Mouse (Mus musculus) thymus, adult 2 months (tissue): ENCODE data around the gene Csnk2a1. TPM values are rescaled to one million over a fixed set of nuclear protein-coding genes. Genes with fewer than 3 reads are reported as not detected.

Experiments
- DNase-seq: peaks from one replicate; pipeline ENCODE4 v3.0.0; 2021
- H3K27ac ChIP-seq: fragments of 200-500 bp; 2 replicates; pipeline ENCODE4 v1.5.1; 2012; ENCODE audit warnings: low read length, control low read depth; ENCODE audit not compliant: control insufficient read depth, insufficient read depth
- H3K27me3 ChIP-seq: fragments of 200-500 bp; 2 replicates; pipeline ENCODE4 v1.6.1; 2012; ENCODE audit warnings: mild to moderate bottlenecking, low read length, moderate library complexity, mixed read lengths; ENCODE audit not compliant: control insufficient read depth, insufficient read depth
- H3K36me3 ChIP-seq: fragments of 200-500 bp; 2 replicates; pipeline ENCODE4 v1.6.1; 2012; ENCODE audit warnings: mild to moderate bottlenecking, low read length, moderate library complexity; ENCODE audit not compliant: control insufficient read depth, insufficient read depth
- H3K4me1 ChIP-seq: fragments of 200-500 bp; replicated peaks from 2 replicates; pipeline ENCODE4 v1.6.1; 2012; ENCODE audit warnings: low read length; ENCODE audit not compliant: control insufficient read depth, insufficient read depth
- H3K4me3 ChIP-seq: fragments of 200-500 bp; 2 replicates; pipeline ENCODE4 v1.5.1; 2012; ENCODE audit warnings: mild to moderate bottlenecking, low read length, control low read depth, moderate library complexity; ENCODE audit not compliant: control insufficient read depth, insufficient read depth
- CTCF ChIP-seq: fragments of 200-500 bp; IDR thresholded peaks from 2 replicates; pipeline ENCODE4 v1.5.1; 2012; ENCODE audit warnings: mild to moderate bottlenecking, control low read depth, low read length, moderate library complexity, borderline replicate concordance; ENCODE audit not compliant: control insufficient read depth, poor library complexity, insufficient read depth; ENCODE audit errors: extremely low read depth
- POLR2A ChIP-seq: fragments of 200-500 bp; IDR thresholded peaks from 2 replicates; pipeline ENCODE4 v1.6.1; 2012; ENCODE audit warnings: mild to moderate bottlenecking, low read length, control low read depth, moderate library complexity; ENCODE audit not compliant: control insufficient read depth, poor library complexity, insufficient read depth; ENCODE audit errors: extremely low read depth
- WGBS: fragments of 180-500 bp; shearing (Covaris S2); methylation state at CpG from one replicate; pipeline ENCODE4 v1.1.7; 2018; 5-methylcytosine and 5-hydroxymethylcytosine counted together
- polyA plus RNA-seq: library from polyadenylated mRNA; depleted of rRNA; stranded (reverse); fragments of >200 nt; gene quantifications from 2 replicates; pipeline ENCODE4 v1.2.3, GENCODE M21; 2012

Csnk2a1 gene
- polyA plus RNA-seq, 1 experiment = 36.1 TPM

DNA sequence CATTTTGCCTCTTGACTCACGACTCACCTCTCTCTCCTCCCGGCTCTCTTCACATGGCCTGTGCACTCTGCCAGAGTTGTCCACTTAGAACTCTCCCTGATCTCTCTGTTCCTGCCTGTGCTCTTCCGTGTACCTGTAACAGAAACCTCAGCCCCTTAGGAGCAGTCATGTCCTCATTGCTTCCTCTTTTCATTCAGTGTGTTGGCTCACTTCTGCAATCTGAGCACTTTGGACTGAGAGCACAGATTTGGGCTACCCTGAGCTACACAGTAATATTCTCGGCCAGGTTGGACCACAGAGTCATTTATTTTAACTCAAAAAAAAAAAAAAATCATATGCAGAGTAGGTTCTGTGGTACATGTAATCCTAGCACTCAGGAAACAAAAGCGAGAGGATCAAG, 39.5 kb upstream of the Csnk2a1 start:
- Histone ChIP-seq H3K27me3 (no peaks in the 10 kb centered on the region; the same call in 1 of the 2 replicates), H3K27ac (no peak overlapping the region), H3K4me1 (no peaks in the 10 kb centered on the region), H3K36me3 (no peaks in the 10 kb centered on the region), H3K4me3 (no peak overlapping the region)
- TF ChIP-seq CTCF (no peak), POLR2A (no peak)
- no peak for DNase-seq
- WGBS = 43% methylated on average over 5 of the region's 5 CpGs

DNA sequence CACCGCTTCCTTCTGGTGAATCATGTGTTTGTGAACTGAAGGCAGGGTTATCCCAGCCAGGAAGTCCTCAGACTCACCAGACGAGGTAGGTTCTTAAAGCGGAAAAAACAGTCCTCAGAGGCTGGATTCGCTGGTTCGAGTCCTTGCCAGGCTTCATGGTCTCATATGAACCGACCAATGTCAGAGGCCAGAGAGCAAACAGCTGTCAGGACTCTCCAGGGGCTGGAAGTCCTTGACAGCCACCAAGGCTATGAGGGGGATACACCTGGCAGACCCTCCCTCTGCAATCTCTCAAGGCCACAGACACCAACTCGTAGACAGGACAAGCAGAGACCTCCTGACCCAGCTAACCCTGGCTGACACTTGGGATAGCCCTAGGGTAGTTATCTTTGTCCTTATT, 37.4 kb upstream of the Csnk2a1 start:
- TF ChIP-seq POLR2A = no peak
- TF ChIP-seq CTCF = no peak
- Histone ChIP-seq H3K4me1 (no peaks in the 10 kb centered on the region), H3K27me3 (no peaks in the 10 kb centered on the region), H3K4me3 (no peak overlapping the region), H3K36me3 (no peaks in the 10 kb centered on the region), H3K27ac (no peak overlapping the region)
- 84% methylated on average over 7 of the region's 7 CpGs for WGBS
- no peak for DNase-seq

DNA sequence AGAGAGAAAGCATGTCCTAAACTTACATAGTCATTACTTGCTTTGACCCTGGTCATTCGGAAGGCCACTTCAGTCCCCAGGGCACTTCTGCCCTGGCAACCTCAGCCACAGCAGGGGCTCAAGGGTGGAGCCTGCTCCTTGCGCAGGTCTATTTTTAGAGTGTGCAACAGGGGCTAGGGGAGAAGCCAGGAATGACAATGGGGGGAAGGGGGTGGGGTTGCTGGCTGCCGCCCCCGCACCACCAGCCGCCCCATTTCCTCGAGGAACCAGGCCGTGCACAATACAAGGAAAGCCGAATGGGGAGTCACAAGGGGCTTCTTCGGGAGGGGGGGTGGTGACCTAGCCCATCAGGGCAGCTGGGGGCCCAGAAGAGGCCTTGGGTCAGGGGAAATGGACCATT, 37.0 kb upstream of the Csnk2a1 start:
- Histone ChIP-seq H3K36me3 (no peaks in the 10 kb centered on the region), H3K27ac (no peak overlapping the region), H3K4me1 (no peaks in the 10 kb centered on the region), H3K4me3 (no peak overlapping the region), H3K27me3 (no peaks in the 10 kb centered on the region)
- 81% methylated on average over 9 of the region's 9 CpGs for WGBS
- no peak for TF ChIP-seq CTCF
- TF ChIP-seq POLR2A = no peak
- DNase-seq = no peak

DNA sequence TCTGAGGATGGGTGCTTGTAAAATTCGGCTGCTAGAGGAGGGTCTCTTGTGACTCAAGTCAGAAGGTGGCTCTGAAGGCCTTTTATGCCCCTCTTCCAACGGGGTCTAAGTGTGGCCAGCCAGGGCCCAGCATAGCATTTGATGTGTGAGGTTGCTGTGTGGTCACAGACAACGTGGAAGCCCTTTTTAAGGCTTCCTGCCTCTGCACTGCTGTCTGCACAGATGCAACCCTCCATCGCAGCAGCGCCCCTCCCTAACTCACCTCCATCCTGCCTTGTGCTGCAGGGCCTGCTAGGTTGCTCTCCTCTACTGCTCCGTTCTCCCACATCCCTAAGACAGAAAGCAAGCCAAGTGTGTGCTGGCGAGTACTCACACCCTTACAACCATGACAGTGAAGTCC, 36.5 kb upstream of the Csnk2a1 start:
- Histone ChIP-seq H3K27me3 (no peaks in the 10 kb centered on the region), H3K36me3 (no peaks in the 10 kb centered on the region), H3K27ac (no peak overlapping the region), H3K4me1 (no peaks in the 10 kb centered on the region), H3K4me3 (no peak overlapping the region)
- WGBS = 57% methylated on average over 7 of the region's 7 CpGs
- TF ChIP-seq POLR2A = no peak
- DNase-seq = no peak

DNA sequence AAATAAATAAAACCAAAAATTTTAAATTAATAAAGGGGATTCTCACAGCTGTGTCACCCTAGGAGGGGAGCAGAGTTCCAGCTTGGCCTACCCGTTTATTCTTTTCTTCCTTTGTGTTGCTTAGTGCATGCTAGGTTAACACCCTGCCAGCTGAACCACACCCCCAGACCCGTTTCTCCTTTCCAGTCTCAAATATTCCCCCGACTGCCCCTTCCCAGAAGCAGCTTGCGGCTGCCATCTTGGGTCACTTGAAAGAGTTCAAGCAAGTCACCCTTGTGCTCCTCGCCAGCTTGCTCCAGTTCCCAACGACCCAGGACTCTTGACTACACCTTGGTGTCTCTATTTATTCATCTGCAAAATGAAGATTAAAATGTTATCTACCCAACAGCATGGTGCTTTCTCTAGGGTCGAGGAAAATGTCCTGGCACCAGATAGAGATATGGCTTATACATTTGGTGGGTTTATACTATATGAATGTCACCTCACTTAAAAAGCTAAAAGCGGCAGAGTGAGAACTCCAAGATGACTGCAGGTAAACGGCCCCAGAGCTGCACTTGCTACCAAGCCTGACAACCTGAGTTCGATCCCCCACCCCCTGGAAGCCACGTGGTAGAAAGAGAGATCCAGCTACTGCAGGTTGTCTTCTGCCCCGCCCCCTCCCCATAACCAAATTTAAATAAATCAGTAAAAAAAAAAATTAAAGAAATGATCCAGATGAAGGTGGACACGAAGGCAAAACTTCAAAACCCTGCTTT, 33.9 kb upstream of the Csnk2a1 start:
- TF ChIP-seq CTCF (no peak), POLR2A (no peak)
- no peaks in the 10 kb centered on the region for H3K27me3 ChIP-seq
- WGBS = 83% methylated on average over 13 of the region's 13 CpGs
- H3K27ac ChIP-seq = no peak overlapping the region
- H3K36me3 ChIP-seq = no peaks in the 10 kb centered on the region
- no peak for DNase-seq
- H3K4me1 ChIP-seq = no peaks in the 10 kb centered on the region
- H3K4me3 ChIP-seq = no peak overlapping the region

DNA sequence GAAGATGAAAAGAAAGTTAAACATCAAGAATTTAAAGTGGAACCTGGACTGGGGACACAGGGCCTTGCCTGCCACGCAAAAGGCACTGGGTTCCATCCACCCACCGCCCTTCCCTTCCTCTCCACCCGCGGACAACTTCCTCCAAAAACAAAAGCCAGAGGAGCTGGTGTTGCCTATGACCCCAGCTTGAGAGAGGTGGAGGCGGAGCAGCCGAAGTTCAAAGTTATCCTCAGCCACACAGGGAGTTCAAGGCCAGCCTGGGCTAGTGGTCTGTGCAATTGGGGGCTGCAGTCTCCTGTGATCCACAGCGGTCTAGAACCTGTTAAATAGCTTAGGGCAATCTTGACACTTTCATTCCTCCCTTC, 33.3 kb upstream of the Csnk2a1 start:
- no peak for DNase-seq
- no peaks in the 10 kb centered on the region for H3K27me3 ChIP-seq
- TF ChIP-seq CTCF (no peak), POLR2A (no peak)
- no peak overlapping the region for H3K27ac ChIP-seq
- H3K4me3 ChIP-seq = no peak overlapping the region
- WGBS = 65% methylated on average over 7 of the region's 7 CpGs
- H3K36me3 ChIP-seq = no peaks in the 10 kb centered on the region
- no peaks in the 10 kb centered on the region for H3K4me1 ChIP-seq

DNA sequence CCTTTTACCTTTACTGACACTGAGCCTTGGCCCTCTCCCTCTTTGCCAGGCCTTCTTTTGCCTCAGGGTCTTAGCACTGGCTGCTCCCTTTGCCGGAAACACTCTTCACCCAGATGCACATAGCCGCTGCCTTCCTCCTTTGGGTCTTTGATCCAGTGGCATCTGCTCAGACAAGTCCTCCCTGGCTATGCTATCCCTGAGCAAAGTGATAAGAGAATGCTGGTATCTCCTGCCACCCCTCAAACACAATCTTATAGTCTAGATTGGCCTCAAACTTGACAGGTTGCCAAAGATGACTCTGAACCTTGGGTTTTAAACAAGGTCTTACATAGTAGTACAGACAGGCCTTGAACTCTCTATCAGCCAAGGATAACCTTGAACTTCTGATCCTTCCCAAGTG, 32.1 kb upstream of the Csnk2a1 start:
- TF ChIP-seq POLR2A (no peak), CTCF (no peak)
- no peaks in the 10 kb centered on the region for H3K4me1 ChIP-seq
- no peak overlapping the region for H3K27ac ChIP-seq
- no peak for DNase-seq
- 100% methylated on average over 2 of the region's 2 CpGs for WGBS
- no peak overlapping the region for H3K4me3 ChIP-seq
- H3K27me3 ChIP-seq = no peaks in the 10 kb centered on the region
- H3K36me3 ChIP-seq = no peaks in the 10 kb centered on the region
